Mouse (Mus musculus) lung, postnatal 0 days (tissue): ENCODE results near the gene Mettl5.

Experiments used
- CTCF ChIP-seq: IDR thresholded peaks from 2 replicates; pipeline ENCODE4 v1.5.1; 2016; ENCODE audit warnings: antibody characterized with exemption, mild to moderate bottlenecking
- EP300 ChIP-seq: IDR thresholded peaks from 2 replicates; pipeline ENCODE4 v1.6.1; 2016; ENCODE audit warnings: antibody characterized with exemption, mild to moderate bottlenecking, control low read depth

- TF ChIP-seq EP300 (0 out of 2 replicates have a peak, but pooled peaks have one; percentile 17), CTCF (no peak)
Observed at GRCm38 (mm10) chr2:69849215-69849614, 36.2 kb downstream of the Mettl5 start.
